Mouse (Mus musculus): ENCODE measurements around the gene Fscn1. TPM values are rescaled to one million over a fixed set of nuclear protein-coding genes. Genes with fewer than 3 reads are reported as not detected.

Gene Fscn1
- 680 and 728 TPM in 2 replicates for polyA plus RNA-seq (2014; fragmentation: Nextera tagmentation; extraction: Ambion mirVana)

- Histone ChIP-seq H3K27me3 (ENCODE audit: control insufficient read depth, insufficient read depth, low read length) (no peaks in the 10 kb centered on the region; the same call in 1 of the 2 replicates), H3K27ac (ENCODE audit: low read depth, low read length) (peak within 1 kb of the TSS; percentile 97), H3K4me1 (replicated peaks; ENCODE audit: control insufficient read depth, insufficient read depth, low read length) (peaks cover 17% of the 10 kb centered on the region), H3K36me3 (ENCODE audit: control insufficient read depth, insufficient read depth, low read length) (no peaks in the 10 kb centered on the region), H3K9me3 (ENCODE audit: control insufficient read depth, low read length) (no peaks in the 10 kb centered on the region), H3K4me3 (ENCODE audit: low read depth, low read length) (peak within 1 kb of the TSS; percentile 99), H3K4me2 (ENCODE audit: low read depth, low read length, severe bottlenecking) (peak within 1 kb of the TSS; percentile 97), H3K9ac (ENCODE audit: low read length) (peak within 1 kb of the TSS; percentile 99)
- 6% methylated on average over 44 of the region's 44 CpGs for WGBS
- peak; percentile 98 for DNase-seq (ENCODE audit: low spot score)
- ATAC-seq (replicated peaks; ENCODE audit: low FRiP score), result peak; percentile 70
Observed at GRCm38 (mm10) chr5:142959576-142960556, at the start of gene Fscn1. Gene Fscn1, plus strand, starts transcription at chr5:142960343.

GRCm38 (mm10) chr5:142911629-142912028 lies 48.5 kb upstream of the Fscn1 start:
- no peaks in the 10 kb centered on the region for H3K36me3 ChIP-seq (ENCODE audit: control insufficient read depth, insufficient read depth, low read length)
- no peak overlapping the region for H3K27ac ChIP-seq (ENCODE audit: low read depth, low read length)
- H3K9ac ChIP-seq (ENCODE audit: low read length), result no peak overlapping the region
- H3K27me3 ChIP-seq (ENCODE audit: control insufficient read depth, insufficient read depth, low read length), result no peaks in the 10 kb centered on the region
- peaks cover 8% of the 10 kb centered on the region; the same call in 1 of the 2 replicates for H3K4me1 ChIP-seq (replicated peaks; ENCODE audit: control insufficient read depth, insufficient read depth, low read length)
- ATAC-seq (replicated peaks; ENCODE audit: low FRiP score), result no peak
- H3K4me2 ChIP-seq (ENCODE audit: low read depth, low read length, severe bottlenecking), result no peak overlapping the region
- WGBS, result 81% methylated on average over 2 of the region's 2 CpGs
- no peaks in the 10 kb centered on the region for H3K9me3 ChIP-seq (ENCODE audit: control insufficient read depth, low read length)
- no peak for DNase-seq (ENCODE audit: low spot score)
- H3K4me3 ChIP-seq (ENCODE audit: low read depth, low read length), result no peak overlapping the region

GRCm38 (mm10) chr5:142912320-142912719 lies 47.8 kb upstream of the Fscn1 start:
- H3K36me3 ChIP-seq (ENCODE audit: control insufficient read depth, insufficient read depth, low read length), result no peaks in the 10 kb centered on the region
- H3K9ac ChIP-seq (ENCODE audit: low read length), result no peak overlapping the region
- no peaks in the 10 kb centered on the region for H3K27me3 ChIP-seq (ENCODE audit: control insufficient read depth, insufficient read depth, low read length)
- H3K4me1 ChIP-seq (replicated peaks; ENCODE audit: control insufficient read depth, insufficient read depth, low read length), result peaks cover 8% of the 10 kb centered on the region; the same call in 1 of the 2 replicates
- no peaks in the 10 kb centered on the region for H3K9me3 ChIP-seq (ENCODE audit: control insufficient read depth, low read length)
- WGBS, result 96% methylated on average over 3 of the region's 3 CpGs
- no peak overlapping the region for H3K4me2 ChIP-seq (ENCODE audit: low read depth, low read length, severe bottlenecking)
- H3K4me3 ChIP-seq (ENCODE audit: low read depth, low read length), result no peak overlapping the region
- DNase-seq (ENCODE audit: low spot score), result no peak
- no peak overlapping the region for H3K27ac ChIP-seq (ENCODE audit: low read depth, low read length)
- ATAC-seq (replicated peaks; ENCODE audit: low FRiP score), result no peak

GRCm38 (mm10) chr5:142912739-142913138 lies 47.4 kb upstream of the Fscn1 start:
- H3K27ac ChIP-seq (ENCODE audit: low read depth, low read length), result no peak overlapping the region
- no peak overlapping the region for H3K4me3 ChIP-seq (ENCODE audit: low read depth, low read length)
- H3K4me2 ChIP-seq (ENCODE audit: low read depth, low read length, severe bottlenecking), result no peak overlapping the region
- H3K9me3 ChIP-seq (ENCODE audit: control insufficient read depth, low read length), result no peaks in the 10 kb centered on the region
- H3K36me3 ChIP-seq (ENCODE audit: control insufficient read depth, insufficient read depth, low read length), result no peaks in the 10 kb centered on the region
- peaks cover 5% of the 10 kb centered on the region; the same call in 1 of the 2 replicates for H3K4me1 ChIP-seq (replicated peaks; ENCODE audit: control insufficient read depth, insufficient read depth, low read length)
- H3K27me3 ChIP-seq (ENCODE audit: control insufficient read depth, insufficient read depth, low read length), result no peaks in the 10 kb centered on the region
- 72% methylated on average over 4 of the region's 4 CpGs for WGBS
- no peak overlapping the region for H3K9ac ChIP-seq (ENCODE audit: low read length)
- no peak for DNase-seq (ENCODE audit: low spot score)
- ATAC-seq (replicated peaks; ENCODE audit: low FRiP score), result no peak

- Histone ChIP-seq H3K9ac (ENCODE audit: low read length) (no peak overlapping the region), H3K27ac (ENCODE audit: low read depth, low read length) (no peak overlapping the region), H3K4me2 (ENCODE audit: low read depth, low read length, severe bottlenecking) (no peak overlapping the region), H3K9me3 (ENCODE audit: control insufficient read depth, low read length) (no peaks in the 10 kb centered on the region), H3K36me3 (ENCODE audit: control insufficient read depth, insufficient read depth, low read length) (no peaks in the 10 kb centered on the region), H3K4me1 (replicated peaks; ENCODE audit: control insufficient read depth, insufficient read depth, low read length) (no peaks in the 10 kb centered on the region), H3K4me3 (ENCODE audit: low read depth, low read length) (no peak overlapping the region), H3K27me3 (ENCODE audit: control insufficient read depth, insufficient read depth, low read length) (no peaks in the 10 kb centered on the region)
- WGBS, result 93% methylated on average over 11 of the region's 11 CpGs
- no peak for ATAC-seq (replicated peaks; ENCODE audit: low FRiP score)
- DNase-seq (ENCODE audit: low spot score), result no peak
Observed at GRCm38 (mm10) chr5:142915231-142915630, 44.9 kb upstream of the Fscn1 start.

GRCm38 (mm10) chr5:142916593-142916992 lies 43.5 kb upstream of the Fscn1 start:
- DNase-seq (ENCODE audit: low spot score) (no peak), ATAC-seq (replicated peaks; ENCODE audit: low FRiP score) (no peak)
- Histone ChIP-seq H3K4me1 (replicated peaks; ENCODE audit: control insufficient read depth, insufficient read depth, low read length) (no peaks in the 10 kb centered on the region), H3K4me3 (ENCODE audit: low read depth, low read length) (no peak overlapping the region), H3K27me3 (ENCODE audit: control insufficient read depth, insufficient read depth, low read length) (no peaks in the 10 kb centered on the region), H3K9me3 (ENCODE audit: control insufficient read depth, low read length) (no peaks in the 10 kb centered on the region), H3K4me2 (ENCODE audit: low read depth, low read length, severe bottlenecking) (no peak overlapping the region), H3K36me3 (ENCODE audit: control insufficient read depth, insufficient read depth, low read length) (no peaks in the 10 kb centered on the region), H3K9ac (ENCODE audit: low read length) (no peak overlapping the region), H3K27ac (ENCODE audit: low read depth, low read length) (no peak overlapping the region)
- WGBS, result 88% methylated on average over 7 of the region's 7 CpGs

- H3K9me3 ChIP-seq (ENCODE audit: control insufficient read depth, low read length), result no peaks in the 10 kb centered on the region
- H3K27me3 ChIP-seq (ENCODE audit: control insufficient read depth, insufficient read depth, low read length), result no peaks in the 10 kb centered on the region
- no peak overlapping the region for H3K4me2 ChIP-seq (ENCODE audit: low read depth, low read length, severe bottlenecking)
- H3K9ac ChIP-seq (ENCODE audit: low read length), result no peak overlapping the region
- H3K36me3 ChIP-seq (ENCODE audit: control insufficient read depth, insufficient read depth, low read length), result no peaks in the 10 kb centered on the region
- no peaks in the 10 kb centered on the region for H3K4me1 ChIP-seq (replicated peaks; ENCODE audit: control insufficient read depth, insufficient read depth, low read length)
- no peak overlapping the region for H3K27ac ChIP-seq (ENCODE audit: low read depth, low read length)
- H3K4me3 ChIP-seq (ENCODE audit: low read depth, low read length), result no peak overlapping the region
- DNase-seq (ENCODE audit: low spot score), result no peak
- ATAC-seq (replicated peaks; ENCODE audit: low FRiP score), result no peak
- 95% methylated on average over 8 of the region's 8 CpGs for WGBS
Observed at GRCm38 (mm10) chr5:142917402-142917801, 42.7 kb upstream of the Fscn1 start.

- no peak overlapping the region for H3K27ac ChIP-seq (ENCODE audit: low read depth, low read length)
- 68% methylated on average over 8 of the region's 8 CpGs for WGBS
Observed at GRCm38 (mm10) chr5:142920311-142921073, 39.7 kb upstream of the Fscn1 start.

More at GRCm38 (mm10) chr5:142920311-142921073, 39.7 kb upstream of the Fscn1 start:
- Histone ChIP-seq H3K4me3 (ENCODE audit: low read depth, low read length) (no peak overlapping the region), H3K4me1 (replicated peaks; ENCODE audit: control insufficient read depth, insufficient read depth, low read length) (no peaks in the 10 kb centered on the region), H3K9ac (ENCODE audit: low read length) (no peak overlapping the region), H3K27me3 (ENCODE audit: control insufficient read depth, insufficient read depth, low read length) (no peaks in the 10 kb centered on the region), H3K9me3 (ENCODE audit: control insufficient read depth, low read length) (no peaks in the 10 kb centered on the region), H3K36me3 (ENCODE audit: control insufficient read depth, insufficient read depth, low read length) (no peaks in the 10 kb centered on the region), H3K4me2 (ENCODE audit: low read depth, low read length, severe bottlenecking) (no peak overlapping the region)
- DNase-seq (ENCODE audit: low spot score), result no peak
- no peak for ATAC-seq (replicated peaks; ENCODE audit: low FRiP score)
